Mouse (Mus musculus) megakaryocyte-erythroid progenitor cell, adult 5 weeks (primary cell): ENCODE measurements around the gene Traf3ip2. TPM values are rescaled to one million over a fixed set of nuclear protein-coding genes. Genes with fewer than 3 reads are reported as not detected.

Experiments
- polyA plus RNA-seq: library from polyadenylated mRNA; stranded (reverse); fragments of >175 nt; gene quantifications from 2 replicates; pipeline ENCODE4 v1.2.3, GENCODE M21; 2012

The Traf3ip2 gene
- polyA plus RNA-seq: 8.8 and 11.2 TPM in 2 replicates

GRCm38 (mm10) chr10:39612633-39612988 is at the start of gene Traf3ip2:
TSS of gene Traf3ip2 (plus strand) at chr10:39612934.

Other genes with a start within 250 kb of the Traf3ip2 start
- gene Fyn, start 244.1 kb upstream of the Traf3ip2 start, polyA plus RNA-seq: 17.0 and 30.8 TPM in 2 replicates
- 1.2 and 2.0 TPM in 2 replicates for gene Rev3l, start 119.2 kb downstream of the Traf3ip2 start, polyA plus RNA-seq